Mouse (Mus musculus): ENCODE measurements at regions not wholly inside any gene's neighbourhood (a gene's known extent, or its start where the extent isn't known, plus 50 kb on each side); places are given as distances from the start of the nearest gene placed in this dataset.

GRCm38 (mm10) chr13:99765965-99766364 lies 134.9 kb downstream of the Cartpt start:
- TF ChIP-seq POLR2A (IDR thresholded peaks at IDR 0.05; ENCODE audit: low read depth, low read length) (no peak), CTCF (conservative IDR thresholded peaks at IDR 0.05; ENCODE audit: insufficient read depth, insufficient read length, low read depth, low read length) (no peak)
